Mouse (Mus musculus): ENCODE data around the gene Htr1f. TPM values are rescaled to one million over a fixed set of nuclear protein-coding genes. Genes with fewer than 3 reads are reported as not detected.
"Not testable (repeated sequence)": the region's sequence is repeated elsewhere in the genome, so short reads cannot be mapped to it uniquely, and the experiment has no call there.

Gene Htr1f
- polyA plus RNA-seq (2015; fragmentation: Nextera tagmentation; extraction: Ambion mirVana), result 0.10 and 0.19 TPM in 2 replicates

DNA sequence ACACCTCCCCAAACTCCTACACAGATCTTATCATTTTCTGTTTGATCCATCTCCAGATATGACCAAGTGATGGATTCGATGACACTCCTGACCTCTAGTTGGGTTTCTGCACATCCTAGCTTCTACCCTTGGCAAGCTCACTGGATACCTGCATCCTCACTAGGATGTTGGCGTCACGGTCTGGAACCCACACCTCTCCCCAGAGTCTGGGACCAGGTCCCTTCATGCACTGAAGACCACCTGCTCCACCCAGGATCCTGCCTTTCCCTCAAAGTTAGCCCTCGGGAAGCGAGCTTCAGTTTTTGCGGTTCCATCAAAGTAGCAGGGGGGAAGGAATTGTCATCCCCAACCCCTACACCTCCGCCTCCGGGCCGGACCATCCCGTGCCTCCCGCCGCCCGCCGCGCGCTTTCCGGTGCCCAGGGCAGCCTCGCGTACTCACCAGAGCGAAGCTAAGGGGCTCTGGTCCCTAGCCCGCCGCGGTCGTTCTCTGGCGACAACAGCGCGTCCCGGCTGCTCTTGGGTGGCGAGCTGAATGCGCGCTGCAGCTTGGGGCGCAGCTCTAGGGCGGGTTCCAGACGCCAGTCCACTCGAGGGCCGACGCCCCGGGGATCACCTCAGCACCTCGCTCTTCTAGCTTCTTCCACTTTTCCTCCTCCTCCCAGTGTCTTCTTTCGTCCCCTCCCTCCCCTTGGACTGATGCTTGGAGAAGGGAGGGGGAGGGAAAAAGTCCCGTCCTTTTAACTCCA, at the start of gene Htr1f:
TSS of gene Htr1f (minus strand) at position 671 of the 748 bp plus-strand sequence.
- ATAC-seq (ENCODE audit: insufficient number of reproducible peaks, insufficient read depth, low FRiP score, low TSS enrichment, low read depth), result no peak
- H3K4me1 ChIP-seq, result peaks cover 5% of the 10 kb centered on the region; the same call in 1 of the 2 replicates
- WGBS, result 4% methylated on average over 40 of the region's 41 CpGs
- H3K36me3 ChIP-seq, result no peaks in the 10 kb centered on the region
- H3K27me3 ChIP-seq, result peaks cover 32% of the 10 kb centered on the region
- peak within 1 kb of the TSS; percentile 50 for H3K4me3 ChIP-seq
- H3K9me3 ChIP-seq, result no peaks in the 10 kb centered on the region
- peak within 1 kb of the TSS; percentile 94 for H3K4me2 ChIP-seq
- no peak within 1 kb of the TSS for H3K27ac ChIP-seq
- peak within 1 kb of the TSS; percentile 69 for H3K9ac ChIP-seq

DNA sequence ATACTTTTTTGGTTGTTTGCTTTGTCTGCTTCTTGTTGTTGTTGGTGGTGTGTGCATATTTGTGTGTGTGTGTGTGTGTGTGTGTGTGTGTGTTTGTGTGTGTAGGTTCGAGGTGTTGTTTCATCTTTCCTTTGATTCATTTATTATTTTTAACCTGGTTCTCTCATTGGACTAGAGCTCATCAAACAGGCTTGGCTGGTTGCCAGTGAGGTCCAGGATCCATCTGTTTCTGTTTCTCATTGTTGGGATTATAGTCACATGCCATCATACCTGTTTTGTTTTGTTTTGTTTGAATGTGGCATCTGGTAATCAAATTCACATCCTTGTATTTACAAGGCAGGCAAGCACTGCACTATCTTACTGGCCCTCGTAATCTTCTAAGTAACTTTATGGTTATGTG, 34.1 kb upstream of the Htr1f start:
- Histone ChIP-seq H3K27ac (no peak overlapping the region), H3K4me1 (no peaks in the 10 kb centered on the region), H3K4me2 (no peak overlapping the region), H3K9me3 (no peaks in the 10 kb centered on the region), H3K9ac (no peak overlapping the region), H3K4me3 (no peak overlapping the region), H3K36me3 (no peaks in the 10 kb centered on the region), H3K27me3 (no peaks in the 10 kb centered on the region)
- 43% methylated on average over 2 of the region's 2 CpGs for WGBS
- no peak for ATAC-seq (ENCODE audit: insufficient number of reproducible peaks, insufficient read depth, low FRiP score, low TSS enrichment, low read depth)

DNA sequence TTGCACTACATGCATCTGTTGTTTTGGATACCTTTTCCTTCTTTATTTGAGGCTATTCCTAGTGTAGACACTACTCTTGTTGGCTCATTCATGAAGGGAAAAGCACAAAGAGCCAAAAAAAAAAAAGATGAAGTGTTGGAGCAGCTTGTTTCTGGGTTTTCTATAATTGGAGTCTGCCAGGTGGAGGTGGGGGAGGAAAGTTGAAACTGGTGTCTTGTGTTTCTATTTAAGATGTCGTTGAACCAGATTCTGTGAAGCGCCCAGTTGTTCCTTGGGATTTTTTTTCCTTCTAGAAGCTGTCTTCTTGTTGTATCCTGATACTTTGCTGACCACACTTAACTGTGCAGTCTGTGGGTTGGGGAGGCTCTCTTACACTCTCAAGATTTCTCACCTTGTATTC, 23.7 kb upstream of the Htr1f start:
- H3K4me2 ChIP-seq, result no peak overlapping the region
- no peak for ATAC-seq (ENCODE audit: insufficient number of reproducible peaks, insufficient read depth, low FRiP score, low TSS enrichment, low read depth)
- WGBS, result 61% methylated on average over 2 of the region's 2 CpGs
- H3K27me3 ChIP-seq, result no peaks in the 10 kb centered on the region
- H3K9ac ChIP-seq, result no peak overlapping the region
- no peaks in the 10 kb centered on the region for H3K4me1 ChIP-seq
- H3K4me3 ChIP-seq, result no peak overlapping the region
- no peak overlapping the region for H3K27ac ChIP-seq
- no peaks in the 10 kb centered on the region for H3K36me3 ChIP-seq
- H3K9me3 ChIP-seq, result no peaks in the 10 kb centered on the region

DNA sequence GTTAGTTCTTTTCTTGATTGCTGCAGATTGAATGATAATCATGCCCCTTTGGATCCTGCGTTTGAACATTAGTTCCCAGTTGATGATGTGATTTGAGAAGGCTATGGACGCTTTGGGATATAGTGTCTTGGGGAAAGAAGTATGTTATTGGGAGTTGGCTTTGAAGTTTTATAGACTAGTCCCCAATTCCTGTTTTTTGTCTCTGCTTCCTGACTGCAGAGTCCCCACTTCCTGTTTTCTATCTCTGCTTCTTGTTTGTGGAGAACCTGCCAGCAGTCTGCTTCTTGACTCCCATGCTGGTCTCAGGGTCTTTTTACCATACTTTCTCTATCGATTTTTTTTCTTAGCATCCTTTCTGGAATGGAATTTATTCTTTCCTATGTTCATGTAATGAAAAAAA, 22.2 kb upstream of the Htr1f start:
- no peak for ATAC-seq (ENCODE audit: insufficient number of reproducible peaks, insufficient read depth, low FRiP score, low TSS enrichment, low read depth)
- 73% methylated on average over 3 of the region's 3 CpGs for WGBS
- Histone ChIP-seq H3K27me3 (no peaks in the 10 kb centered on the region), H3K4me1 (no peaks in the 10 kb centered on the region), H3K4me2 (no peak overlapping the region), H3K4me3 (no peak overlapping the region), H3K36me3 (no peaks in the 10 kb centered on the region), H3K27ac (no peak overlapping the region), H3K9ac (no peak overlapping the region), H3K9me3 (no peaks in the 10 kb centered on the region)

DNA sequence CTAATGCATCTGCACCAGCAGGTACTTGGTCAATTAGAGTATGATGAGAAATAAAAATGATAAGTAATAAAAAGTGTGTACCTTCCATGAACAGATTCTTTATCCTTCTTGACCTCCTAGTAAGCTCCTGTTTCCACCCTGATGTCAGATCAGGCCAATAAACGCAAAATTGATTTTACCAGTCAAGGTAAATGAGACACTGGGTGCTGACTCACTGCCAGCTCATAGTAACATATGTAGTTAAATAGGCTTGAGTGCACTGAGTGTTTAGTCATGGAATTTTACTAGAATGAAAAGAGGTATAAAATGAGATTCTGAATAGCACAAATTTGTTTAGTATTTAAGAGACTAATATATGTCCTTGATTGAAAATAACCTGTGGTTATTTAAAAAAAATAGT, 6.6 kb upstream of the Htr1f start:
- H3K27ac ChIP-seq, result no peak overlapping the region
- H3K36me3 ChIP-seq, result no peaks in the 10 kb centered on the region
- WGBS, result 82% methylated on average over 1 of the region's 1 CpGs
- H3K4me2 ChIP-seq, result no peak overlapping the region
- H3K4me1 ChIP-seq, result no peaks in the 10 kb centered on the region
- no peak overlapping the region for H3K4me3 ChIP-seq
- no peaks in the 10 kb centered on the region for H3K27me3 ChIP-seq
- no peak for ATAC-seq (ENCODE audit: insufficient number of reproducible peaks, insufficient read depth, low FRiP score, low TSS enrichment, low read depth)
- H3K9ac ChIP-seq, result no peak overlapping the region
- H3K9me3 ChIP-seq, result no peaks in the 10 kb centered on the region

DNA sequence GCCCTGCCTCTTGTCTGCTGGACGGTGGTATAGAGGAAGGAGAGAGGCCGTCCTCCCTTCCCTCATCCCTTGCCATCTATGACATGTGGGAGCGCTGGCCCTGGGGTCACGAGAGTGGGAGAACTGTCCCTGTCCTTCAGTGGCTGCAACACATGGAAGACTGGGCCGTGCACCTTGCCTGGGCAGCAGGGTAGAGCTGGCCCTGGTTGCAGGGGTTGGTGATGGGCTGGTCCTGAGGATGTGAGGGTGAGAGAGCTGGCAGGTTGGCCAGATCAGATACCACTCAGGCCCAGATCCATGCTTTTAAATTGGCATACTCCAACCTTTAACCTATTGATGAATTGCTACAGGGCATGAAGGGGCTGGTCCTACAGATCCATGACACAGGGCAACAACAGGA, 12.1 kb downstream of the Htr1f start:
- H3K36me3 ChIP-seq, result no peaks in the 10 kb centered on the region
- ATAC-seq (ENCODE audit: insufficient number of reproducible peaks, insufficient read depth, low FRiP score, low TSS enrichment, low read depth), result peak; percentile 43; the same call in 1 of the 2 replicates
- 87% methylated on average over 5 of the region's 5 CpGs for WGBS

DNA sequence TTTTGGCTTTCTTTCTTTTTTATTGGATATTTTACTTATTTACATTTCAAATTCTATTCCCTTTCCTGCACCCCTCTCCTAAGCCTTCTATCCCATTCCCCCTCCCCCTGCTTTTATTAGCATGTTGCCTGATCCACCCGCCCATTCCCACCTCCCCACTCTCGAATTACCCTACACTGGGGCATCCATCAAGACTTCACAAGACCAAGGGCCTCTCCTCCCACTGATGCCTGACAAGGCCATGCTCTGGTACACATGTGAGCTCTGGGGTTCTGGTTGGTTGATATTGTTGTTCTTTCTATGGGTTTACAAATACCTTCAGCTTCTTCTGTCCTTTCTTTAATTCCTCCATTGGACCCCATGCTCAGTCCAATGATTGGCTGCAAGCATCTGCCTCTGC, 22.2 kb downstream of the Htr1f start:
- no peaks in the 10 kb centered on the region for H3K27me3 ChIP-seq
- no peak overlapping the region for H3K9ac ChIP-seq
- no peaks in the 10 kb centered on the region for H3K36me3 ChIP-seq
- ATAC-seq (ENCODE audit: insufficient number of reproducible peaks, insufficient read depth, low FRiP score, low TSS enrichment, low read depth), result no peak
- H3K4me1 ChIP-seq, result no peaks in the 10 kb centered on the region
- no peaks in the 10 kb centered on the region; the same call in 1 of the 2 replicates for H3K9me3 ChIP-seq
- WGBS, result 46% methylated on average over 2 of the region's 2 CpGs
- no peak overlapping the region for H3K4me3 ChIP-seq
- H3K27ac ChIP-seq, result no peak overlapping the region
- H3K4me2 ChIP-seq, result no peak overlapping the region

More for the DNA sequence above, 12.1 kb downstream of the Htr1f start:
- no peaks in the 10 kb centered on the region for H3K9me3 ChIP-seq
- H3K27ac ChIP-seq, result no peak overlapping the region
- H3K4me1 ChIP-seq, result no peaks in the 10 kb centered on the region
- no peak overlapping the region for H3K9ac ChIP-seq
- no peak overlapping the region for H3K4me2 ChIP-seq
- H3K4me3 ChIP-seq, result no peak overlapping the region
- H3K27me3 ChIP-seq, result no peaks in the 10 kb centered on the region

DNA sequence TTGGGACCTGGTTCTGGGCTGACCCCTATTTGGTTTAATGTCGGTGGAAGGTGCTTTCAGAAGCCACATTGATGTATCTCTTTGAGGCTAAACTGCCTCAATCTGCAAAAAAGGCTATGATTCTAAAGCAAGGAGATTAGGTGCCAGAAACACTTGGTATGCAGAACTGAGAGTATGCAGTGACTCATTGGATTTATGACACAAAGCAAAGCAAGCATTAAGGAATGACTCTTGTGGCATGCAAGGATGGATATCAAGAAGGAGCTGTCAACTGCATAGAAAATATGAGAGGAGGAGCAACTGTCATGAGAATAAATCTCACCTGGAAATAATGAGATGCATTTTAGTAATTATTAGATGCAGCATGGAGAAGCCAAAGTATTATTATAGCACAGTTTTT, 35.8 kb downstream of the Htr1f start:
- Histone ChIP-seq H3K36me3 (no peaks in the 10 kb centered on the region), H3K9me3 (no peaks in the 10 kb centered on the region), H3K4me1 (no peaks in the 10 kb centered on the region), H3K27me3 (no peaks in the 10 kb centered on the region), H3K4me3 (no peak overlapping the region), H3K27ac (no peak overlapping the region), H3K9ac (no peak overlapping the region), H3K4me2 (no peak overlapping the region)
- 86% methylated on average over 1 of the region's 1 CpGs for WGBS
- no peak for ATAC-seq (ENCODE audit: insufficient number of reproducible peaks, insufficient read depth, low FRiP score, low TSS enrichment, low read depth)

DNA sequence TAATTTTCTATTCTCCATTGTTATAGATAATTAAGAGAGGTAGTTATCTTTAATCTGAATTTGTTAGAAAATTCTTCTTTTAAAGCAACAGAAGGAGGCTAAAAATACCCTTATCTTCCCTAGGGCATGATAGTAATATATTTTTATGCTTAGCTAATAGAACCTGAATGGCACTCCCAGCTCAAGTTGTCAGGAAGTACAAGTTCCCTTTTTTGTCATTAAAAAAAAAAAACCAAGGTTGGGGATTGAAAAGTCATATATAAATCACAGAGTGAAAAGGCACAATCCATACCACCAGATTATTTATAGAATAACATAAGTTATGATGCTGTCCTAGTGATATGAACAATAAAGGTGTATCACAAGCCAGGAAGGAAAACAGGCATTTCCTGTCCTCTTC, 39.4 kb downstream of the Htr1f start:
- Histone ChIP-seq H3K36me3 (no peaks in the 10 kb centered on the region), H3K4me3 (no peak overlapping the region), H3K9me3 (no peaks in the 10 kb centered on the region), H3K27ac (no peak overlapping the region), H3K4me1 (0 out of 2 replicates have a peak, but pooled peaks cover 4% of the 10 kb centered on the region), H3K4me2 (no peak overlapping the region), H3K27me3 (no peaks in the 10 kb centered on the region), H3K9ac (no peak overlapping the region)
- ATAC-seq (ENCODE audit: insufficient number of reproducible peaks, insufficient read depth, low FRiP score, low TSS enrichment, low read depth), result no peak

DNA sequence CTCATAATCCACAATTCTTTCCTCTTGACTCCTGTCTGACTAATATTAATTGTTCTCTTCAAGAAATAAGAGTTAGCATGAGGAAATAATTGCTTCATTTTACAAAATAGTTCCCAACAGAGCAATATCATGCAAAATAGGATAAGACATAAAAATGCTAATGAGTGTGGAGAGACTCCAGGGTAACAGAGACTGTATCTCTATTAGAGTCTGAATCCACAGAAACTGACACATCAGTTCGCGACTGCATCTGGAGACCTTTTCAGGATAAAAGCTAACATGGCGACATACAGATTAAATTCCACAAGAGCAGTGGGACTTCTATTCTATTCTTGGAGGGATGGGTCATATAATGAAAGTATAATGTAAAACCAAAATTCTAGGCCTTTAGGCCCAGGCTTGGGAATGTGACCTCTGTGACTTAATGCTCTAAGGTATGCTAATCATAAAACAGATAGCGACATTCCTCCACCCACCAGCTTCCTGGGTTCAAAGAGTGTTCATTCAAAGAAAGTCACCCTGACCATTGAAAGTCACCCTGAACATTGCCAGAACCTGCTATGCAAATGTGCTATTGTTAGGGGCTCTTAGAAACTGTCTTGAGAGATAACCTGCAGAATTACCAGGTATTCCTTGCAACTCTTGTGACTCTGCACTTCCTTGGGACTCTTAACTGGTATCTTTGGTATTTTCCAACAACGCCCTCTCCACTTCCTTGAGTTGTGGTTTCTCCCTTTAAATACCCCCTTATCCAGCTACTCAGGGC, 67.8 kb downstream of the Htr1f start:
- H3K27ac ChIP-seq; H3K9ac ChIP-seq; H3K4me1 ChIP-seq; H3K36me3 ChIP-seq; H3K4me3 ChIP-seq; H3K9me3 ChIP-seq; H3K4me2 ChIP-seq; ATAC-seq (ENCODE audit: insufficient number of reproducible peaks, insufficient read depth, low FRiP score, low TSS enrichment, low read depth); H3K27me3 ChIP-seq: not testable (repeated sequence)
- 88% methylated on average over 5 of the region's 5 CpGs for WGBS

DNA sequence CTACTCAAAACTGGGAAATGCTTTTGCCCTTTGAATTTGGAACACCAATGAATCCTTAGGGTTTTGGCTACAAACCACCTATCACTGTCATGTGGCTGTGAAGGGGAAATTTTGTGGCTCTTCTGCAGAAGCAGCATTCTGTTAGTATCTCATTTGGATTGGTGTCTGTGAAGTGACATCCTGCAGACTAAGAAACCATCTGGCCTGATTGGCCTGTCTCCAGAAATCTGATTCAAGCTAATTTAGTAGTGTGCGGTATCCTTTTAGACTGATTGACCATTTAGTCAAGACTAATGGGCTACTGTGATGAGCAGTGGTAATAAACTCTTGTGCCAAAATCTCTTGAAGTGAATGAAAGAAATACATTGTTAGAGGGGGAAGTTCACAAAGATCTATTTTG, 76.0 kb downstream of the Htr1f start:
- ATAC-seq (ENCODE audit: insufficient number of reproducible peaks, insufficient read depth, low FRiP score, low TSS enrichment, low read depth), result no peak
- no peak overlapping the region for H3K27ac ChIP-seq
- H3K4me2 ChIP-seq, result no peak overlapping the region
- H3K9ac ChIP-seq, result no peak overlapping the region
- H3K27me3 ChIP-seq, result no peaks in the 10 kb centered on the region
- no peak overlapping the region for H3K4me3 ChIP-seq
- WGBS, result 81% methylated on average over 1 of the region's 1 CpGs
- no peaks in the 10 kb centered on the region for H3K9me3 ChIP-seq
- no peaks in the 10 kb centered on the region for H3K4me1 ChIP-seq
- no peaks in the 10 kb centered on the region for H3K36me3 ChIP-seq

DNA sequence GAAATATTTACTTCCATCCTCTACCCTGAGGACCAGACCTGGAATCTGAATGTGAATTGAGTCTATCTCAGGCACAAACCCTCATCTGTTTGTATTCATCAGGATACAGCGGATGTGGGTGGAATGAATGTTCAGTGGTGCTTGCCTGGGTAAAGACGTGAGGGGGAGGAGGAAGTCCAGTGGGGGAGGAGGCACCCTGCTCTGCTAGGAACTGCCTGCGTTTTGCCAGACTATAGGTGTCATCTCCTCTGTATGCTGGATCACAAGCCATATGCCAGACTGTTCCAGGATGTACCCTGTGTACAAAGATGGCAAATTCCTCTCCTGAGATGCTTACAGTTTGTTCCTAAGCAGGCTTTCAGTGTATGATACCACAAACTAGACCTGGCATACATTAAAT, 83.3 kb downstream of the Htr1f start:
- no peaks in the 10 kb centered on the region for H3K4me1 ChIP-seq
- 77% methylated on average over 3 of the region's 3 CpGs for WGBS
- no peak overlapping the region for H3K4me2 ChIP-seq
- no peak overlapping the region for H3K27ac ChIP-seq
- H3K36me3 ChIP-seq, result no peaks in the 10 kb centered on the region
- no peak for ATAC-seq (ENCODE audit: insufficient number of reproducible peaks, insufficient read depth, low FRiP score, low TSS enrichment, low read depth)
- H3K9me3 ChIP-seq, result no peaks in the 10 kb centered on the region
- no peak overlapping the region for H3K9ac ChIP-seq
- H3K4me3 ChIP-seq, result no peak overlapping the region
- H3K27me3 ChIP-seq, result no peaks in the 10 kb centered on the region
